Mouse (Mus musculus) thymus, adult 2 months (tissue): ENCODE data around the gene Fam174b.

Source experiments
- CTCF ChIP-seq: fragments of 200-500 bp; IDR thresholded peaks from 2 replicates; pipeline ENCODE4 v1.5.1; 2012; ENCODE audit warnings: mild to moderate bottlenecking, control low read depth, low read length, moderate library complexity, borderline replicate concordance; ENCODE audit not compliant: control insufficient read depth, poor library complexity, insufficient read depth; ENCODE audit errors: extremely low read depth
- POLR2A ChIP-seq: fragments of 200-500 bp; IDR thresholded peaks from 2 replicates; pipeline ENCODE4 v1.6.1; 2012; ENCODE audit warnings: mild to moderate bottlenecking, low read length, control low read depth, moderate library complexity; ENCODE audit not compliant: control insufficient read depth, poor library complexity, insufficient read depth; ENCODE audit errors: extremely low read depth

GRCm38 (mm10) chr7:73755377-73756110 is 15.4 kb downstream of the Fam174b start:
- no peak for TF ChIP-seq POLR2A
- no peak for TF ChIP-seq CTCF
